11 mouse cellular contexts compared by ENCODE assay signal in genomic region chr3:90555954-90556353, GRCm38 (mm10). TPM values are rescaled to one million over a fixed set of nuclear protein-coding genes. Genes with fewer than 3 reads are reported as not detected.
DNase-seq lines count a peak whose midpoint lies in the region; ATAC-seq lines count a peak whose summit lies in the region.
"Had no signal": no experiment of that assay in that cellular context is flagged by ENCODE, and none has a peak within 500 bp of the region (broad histone marks: within the 10 kb centered on the region; RNA-seq: fewer than 3 reads in every experiment).

No protein-coding gene starts in this region.

- H3K9me3 ChIP-seq in forebrain, embryonic 16.5 days (ENCODE audit: control insufficient read depth, low read length), result no peaks in the 10 kb centered on the region
- H3K9me3 ChIP-seq in kidney, embryonic 16.5 days (ENCODE audit: low read length), result no peaks in the 10 kb centered on the region

- 10% methylated on average over 5 of the region's 5 CpGs for WGBS in forebrain, embryonic 16.5 days
- 70% methylated on average over 5 of the region's 5 CpGs for WGBS in kidney, embryonic 16.5 days

- H3K9ac ChIP-seq in forebrain, embryonic 16.5 days (replicated peaks; ENCODE audit: low read depth, low read length), result no peak overlapping the region
- H3K9ac ChIP-seq in kidney, embryonic 16.5 days (replicated peaks; ENCODE audit: low read length), result no peak overlapping the region
- H3K9ac ChIP-seq: liver, postnatal 0 days had no signal

- DNase-seq in embryo, embryonic 11 days, result peak; percentile 23
- DNase-seq in embryo, embryonic 10 days (ENCODE audit: low spot score), result no peak
- peak; percentile 23 for DNase-seq in 3134 (ENCODE audit: extremely low read depth, insufficient read length, low spot score)
- peak; percentile 48 to 56 for DNase-seq in left cerebral cortex, adult 9 months (ENCODE audit: low spot score in 2 of 2)
- no peak for DNase-seq in testis, postnatal 10 days (ENCODE audit: low spot score)
- DNase-seq: liver, postnatal 0 days had no signal

- no peak overlapping the region for H3K4me3 ChIP-seq in forebrain, embryonic 16.5 days (replicated peaks; ENCODE audit: low read length)
- H3K4me3 ChIP-seq in kidney, embryonic 16.5 days (ENCODE audit: low read length), result no peak overlapping the region

- peak overlapping the region; percentile 27; the same call in 1 of the 2 replicates for H3K27ac ChIP-seq in forebrain, embryonic 16.5 days (ENCODE audit: low read length)
- H3K27ac ChIP-seq in kidney, embryonic 16.5 days (ENCODE audit: low read length), result no peak overlapping the region

- peak; percentile 95 for ATAC-seq in forebrain, embryonic 16.5 days
- ATAC-seq in megakaryocyte, adult 5-6 weeks (ENCODE audit: poor library complexity, severe bottlenecking), result no peak
- ATAC-seq in kidney, embryonic 16.5 days (ENCODE audit: low FRiP score, low TSS enrichment), result no peak
- ATAC-seq: liver, postnatal 0 days had no signal

- no peaks in the 10 kb centered on the region for H3K4me1 ChIP-seq in forebrain, embryonic 16.5 days (replicated peaks; ENCODE audit: control insufficient read depth, insufficient read depth, low read length)
- no peaks in the 10 kb centered on the region for H3K4me1 ChIP-seq in kidney, embryonic 16.5 days (ENCODE audit: insufficient read depth, low read length)

- H3K27me3 ChIP-seq in forebrain, embryonic 16.5 days (replicated peaks; ENCODE audit: control insufficient read depth, insufficient read depth, low read length), result no peaks in the 10 kb centered on the region
- no peaks in the 10 kb centered on the region for H3K27me3 ChIP-seq in kidney, embryonic 16.5 days (ENCODE audit: insufficient read depth, low read length)

- no peaks in the 10 kb centered on the region for H3K36me3 ChIP-seq in forebrain, embryonic 16.5 days (ENCODE audit: control insufficient read depth, insufficient read depth)
- no peaks in the 10 kb centered on the region for H3K36me3 ChIP-seq in kidney, embryonic 16.5 days (ENCODE audit: insufficient read depth, low read length)

- no peak overlapping the region for H3K4me2 ChIP-seq in forebrain, embryonic 16.5 days (ENCODE audit: low read length)
- H3K4me2 ChIP-seq in kidney, embryonic 16.5 days (replicated peaks; ENCODE audit: low read depth, low read length), result no peak overlapping the region

RNA-seq across cellular contexts. Expression of gene S100a3, which starts 4.4 kb away (rescaled TPM):
- polyA plus RNA-seq in forebrain, embryonic 16.5 days (2015; fragmentation: Nextera tagmentation; extraction: Ambion mirVana), result 0.07 TPM in 1 of 2 replicates, not detected in the other
- 0.66 TPM in 1 of 2 replicates, not detected in the other for total RNA-seq in megakaryocyte, adult 5-6 weeks (2015)
- not detected in 2 replicates for total RNA-seq in megakaryocyte, adult 5-6 weeks (2017)
- 0.12 and 0.44 TPM in 2 replicates for polyA plus RNA-seq in kidney, embryonic 16.5 days (2015; fragmentation: Nextera tagmentation; extraction: Ambion mirVana)
- polyA plus RNA-seq: liver, postnatal 0 days had no signal

RNA-seq across cellular contexts. Expression of gene S100a16, which starts 18.9 kb away (rescaled TPM):
- 36.2 and 44.2 TPM in 2 replicates for polyA plus RNA-seq in forebrain, embryonic 16.5 days (2015; fragmentation: Nextera tagmentation; extraction: Ambion mirVana)
- not detected in 2 replicates for total RNA-seq in megakaryocyte, adult 5-6 weeks (2015)
- total RNA-seq in megakaryocyte, adult 5-6 weeks (2017), result not detected in 2 replicates
- polyA plus RNA-seq in kidney, embryonic 16.5 days (2015; fragmentation: Nextera tagmentation; extraction: Ambion mirVana), result 214 and 232 TPM in 2 replicates

RNA-seq across cellular contexts. Expression of gene S100a14, which starts 29.3 kb away (rescaled TPM):
- polyA plus RNA-seq in forebrain, embryonic 16.5 days (2015; fragmentation: Nextera tagmentation; extraction: Ambion mirVana), result 0.31 TPM in 1 of 2 replicates, not detected in the other
- total RNA-seq in megakaryocyte, adult 5-6 weeks (2015), result not detected in 2 replicates
- total RNA-seq in megakaryocyte, adult 5-6 weeks (2017), result 0.16 TPM in 1 of 2 replicates, not detected in the other
- polyA plus RNA-seq in kidney, embryonic 16.5 days (2015; fragmentation: Nextera tagmentation; extraction: Ambion mirVana), result 7.5 and 7.9 TPM in 2 replicates
- polyA plus RNA-seq: cerebellum, adult 2 months; heart, postnatal 0 days; liver, postnatal 0 days had no signal

RNA-seq across cellular contexts. Expression of gene S100a2, which starts 34.1 kb away (rescaled TPM):
- polyA plus RNA-seq in forebrain, embryonic 16.5 days (2015; fragmentation: Nextera tagmentation; extraction: Ambion mirVana), result not detected in 2 replicates
- total RNA-seq in megakaryocyte, adult 5-6 weeks (2015), result not detected in 2 replicates
- not detected in 2 replicates for total RNA-seq in megakaryocyte, adult 5-6 weeks (2017)
- polyA plus RNA-seq in kidney, embryonic 16.5 days (2015; fragmentation: Nextera tagmentation; extraction: Ambion mirVana), result not detected in 2 replicates
- polyA plus RNA-seq: cerebellum, adult 2 months; heart, postnatal 0 days; liver, postnatal 0 days had no signal

RNA-seq across cellular contexts. Expression of gene S100a13, which starts 41.7 kb away (rescaled TPM):
- 8.0 and 9.7 TPM in 2 replicates for polyA plus RNA-seq in forebrain, embryonic 16.5 days (2015; fragmentation: Nextera tagmentation; extraction: Ambion mirVana)
- total RNA-seq in megakaryocyte, adult 5-6 weeks (2015), result 121 and 128 TPM in 2 replicates
- total RNA-seq in megakaryocyte, adult 5-6 weeks (2017), result 141 and 179 TPM in 2 replicates
- 43.4 and 45.8 TPM in 2 replicates for polyA plus RNA-seq in kidney, embryonic 16.5 days (2015; fragmentation: Nextera tagmentation; extraction: Ambion mirVana)

Comparison
In these comparisons a context has a peak if more than half of its experiments do, and no peak if none do; other contexts are left out.
1. DNase-seq: peak in embryo, embryonic 11 days (single experiment), 3134 (single experiment) and left cerebral cortex, adult 9 months (2 of 2); none in embryo, embryonic 10 days (single experiment) and testis, postnatal 10 days (single experiment).